Mouse (Mus musculus): ENCODE data around the gene 4933427D14Rik.

4933427D14Rik gene

DNA sequence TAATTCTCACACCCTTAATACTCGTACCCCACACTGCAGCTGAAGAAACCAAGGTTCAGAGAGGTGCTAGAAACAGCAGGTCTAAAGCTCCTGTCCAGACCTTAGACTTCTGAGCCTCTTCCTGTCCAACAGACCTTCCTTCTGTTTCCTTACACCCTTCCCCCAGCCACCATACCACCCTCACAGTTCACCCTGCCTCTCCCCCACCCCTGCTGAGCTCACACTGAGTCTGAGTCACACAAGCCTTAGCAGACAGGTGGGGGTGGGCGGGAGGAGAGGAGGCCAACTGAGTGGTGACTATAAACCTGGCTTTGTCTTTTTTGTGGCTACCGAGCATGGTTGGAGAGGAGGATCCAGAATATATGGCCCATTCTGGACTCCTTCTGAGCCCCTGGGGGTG, 96.5 kb downstream of the 4933427D14Rik start:
- no peak for DNase-seq (ENCODE audit: low read depth in 1 of 2, low spot score in 2 of 2)

DNA sequence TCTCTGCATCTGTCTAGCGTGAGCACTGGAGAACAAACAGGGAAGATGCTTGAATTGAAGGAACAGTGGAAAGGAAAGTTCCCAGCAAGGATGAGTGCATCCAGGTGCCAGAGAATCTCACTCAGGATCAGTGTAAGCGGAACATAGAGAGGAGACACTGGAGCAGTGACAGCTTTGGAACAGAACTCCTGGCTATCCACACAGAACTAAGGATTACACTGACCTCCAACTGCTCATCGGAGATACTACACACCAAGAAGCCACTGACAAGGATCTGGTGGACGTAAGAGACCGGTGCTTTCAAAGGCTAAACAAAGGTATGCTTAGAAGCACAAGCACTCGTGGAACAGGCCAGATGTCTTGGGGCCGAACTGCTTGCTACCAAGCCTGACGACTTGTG, 103.0 kb downstream of the 4933427D14Rik start:
- no peak for DNase-seq (ENCODE audit: low read depth in 1 of 2, low spot score in 2 of 2)

Data from monocyte, adult 2 months (primary cell).